ENCODE assay signal across 17 mouse cellular contexts in the genomic region with DNA sequence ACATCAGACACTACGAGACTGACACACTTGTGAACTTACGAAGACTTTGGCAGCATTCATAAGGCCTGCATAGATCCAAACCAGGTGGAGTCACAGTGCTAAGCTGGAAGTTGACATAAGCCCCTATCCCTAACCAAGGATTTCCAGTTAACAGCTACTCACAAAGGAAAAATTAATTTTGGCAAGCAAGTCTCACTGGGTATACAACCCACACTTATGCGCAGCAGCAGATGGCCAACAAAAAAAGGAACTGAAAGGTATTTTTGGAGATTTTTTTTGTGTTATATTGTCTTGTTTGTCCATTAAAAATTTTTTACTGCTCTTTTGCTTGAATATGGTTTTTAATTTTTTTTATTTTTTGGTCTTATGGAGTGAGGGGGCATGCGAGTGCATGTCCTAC.
A peak's percentile ranks its signal among the peaks of the same experiment; 100 is the strongest.
DNase-seq lines count a peak whose midpoint lies in the region; TF ChIP-seq lines count a peak whose summit lies in the region.
"Had no signal": no experiment of that assay in that cellular context is flagged by ENCODE, and none has a peak within 500 bp of the region (broad histone marks: within the 10 kb centered on the region; RNA-seq: fewer than 3 reads in every experiment).

No protein-coding gene starts in this region.

- peak; percentile 15 to 26 for DNase-seq in layer of hippocampus, adult 2 months (ENCODE audit: low spot score in 2 of 2)
- no peak for DNase-seq in layer of hippocampus, postnatal 10 days (ENCODE audit: low spot score in 2 of 2)
- peak; percentile 27 to 53 for DNase-seq in right cerebral cortex, adult 2 months (ENCODE audit: low spot score in 2 of 2)
- no peak for DNase-seq in right cerebral cortex, postnatal 14 days
- DNase-seq in layer of hippocampus, postnatal 14 days (ENCODE audit: low spot score in 2 of 2): peak; percentile 11 to 30
- no peak for DNase-seq in adrenal gland, postnatal 10 days
- DNase-seq in lung, postnatal 25 days (ENCODE audit: low spot score): no peak
- DNase-seq: adrenal gland, postnatal 25 days; cerebellum, adult 2 months; cerebellum, postnatal 10 days; forebrain, postnatal 0 days; gastrocnemius, postnatal 36 days; heart, adult 11 months; heart, postnatal 36 days had no signal

- H3K27ac ChIP-seq in layer of hippocampus, adult 2 months: no peak overlapping the region
- H3K27ac ChIP-seq: embryonic facial prominence, embryonic 10.5 days; forebrain, embryonic 13.5 days; heart, embryonic 13.5 days had no signal

- no peak for TF ChIP-seq CTCF in layer of hippocampus, adult 2 months (conservative IDR thresholded peaks at IDR 0.05)

- H3K4me3 ChIP-seq in layer of hippocampus, adult 2 months: no peak overlapping the region
- H3K4me3 ChIP-seq: embryonic facial prominence, embryonic 10.5 days; forebrain, embryonic 13.5 days; heart, embryonic 13.5 days had no signal

Comparison
In these comparisons a context has a peak if more than half of its experiments do, and no peak if none do; other contexts are left out.
1. DNase-seq: peak in layer of hippocampus, adult 2 months (2 of 2), right cerebral cortex, adult 2 months (2 of 2) and layer of hippocampus, postnatal 14 days (2 of 2); none in layer of hippocampus, postnatal 10 days (0 of 2), right cerebral cortex, postnatal 14 days (single experiment), adrenal gland, postnatal 10 days (single experiment) and lung, postnatal 25 days (single experiment).